Mouse (Mus musculus) bone marrow macrophage, adult 2 months (primary cell): Measurements from ENCODE around the gene Rae1. TPM values are rescaled to one million over a fixed set of nuclear protein-coding genes. Genes with fewer than 3 reads are reported as not detected.

Source experiments
- H3K27ac ChIP-seq: 2 replicates; pipeline ENCODE4 v1.5.1; 2012; ENCODE audit warnings: low read depth, low read length; ENCODE audit not compliant: insufficient read depth
- H3K4me1 ChIP-seq: 2 replicates; pipeline ENCODE4 v1.6.1; 2012; ENCODE audit warnings: low read length; ENCODE audit not compliant: control insufficient read depth, insufficient read depth
- H3K4me3 ChIP-seq: 2 replicates; pipeline ENCODE4 v1.5.1; 2012; ENCODE audit warnings: mild to moderate bottlenecking, low read length, moderate library complexity; ENCODE audit not compliant: insufficient read depth
- CTCF ChIP-seq: IDR thresholded peaks from 2 replicates; pipeline ENCODE4 v1.5.1; 2012; ENCODE audit warnings: low read depth, mild to moderate bottlenecking, low read length, moderate library complexity
- POLR2A ChIP-seq: IDR thresholded peaks from 2 replicates; pipeline ENCODE4 v1.6.1; 2012; ENCODE audit warnings: mild to moderate bottlenecking, low read depth, low read length, borderline replicate concordance
- polyA plus RNA-seq: library from polyadenylated mRNA; stranded (reverse); fragments of >200 nt; gene quantifications from 2 replicates; pipeline ENCODE4 v1.2.4, GENCODE M21; 2012; ENCODE audit not compliant: missing spikeins, insufficient read depth, insufficient read length

Gene Rae1
- polyA plus RNA-seq, 1 experiment: 28.4 TPM

DNA sequence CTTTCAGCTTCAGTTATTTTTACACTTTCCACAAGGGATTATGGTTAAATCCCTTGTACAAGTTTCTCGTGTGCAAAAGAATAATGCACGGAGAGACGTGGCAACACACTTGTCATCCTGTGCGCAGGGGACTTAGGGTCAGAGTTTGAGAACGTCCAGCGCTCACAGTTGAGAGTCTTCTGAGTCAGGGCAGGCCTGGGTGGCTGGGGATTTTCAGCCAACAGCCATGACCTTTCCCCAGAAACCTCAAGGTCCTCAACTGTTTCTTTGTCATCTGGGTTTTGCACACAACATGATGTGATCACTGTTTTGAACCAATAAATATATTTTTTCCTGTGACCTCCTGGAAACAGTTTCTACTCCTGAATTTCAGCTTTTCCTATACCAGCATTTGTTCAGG lies 9.8 kb upstream of the Rae1 start:
- no peak overlapping the region for H3K27ac ChIP-seq
- TF ChIP-seq POLR2A: no peak
- no peak for TF ChIP-seq CTCF
- no peak overlapping the region for H3K4me3 ChIP-seq
- H3K4me1 ChIP-seq: no peaks in the 10 kb centered on the region

DNA sequence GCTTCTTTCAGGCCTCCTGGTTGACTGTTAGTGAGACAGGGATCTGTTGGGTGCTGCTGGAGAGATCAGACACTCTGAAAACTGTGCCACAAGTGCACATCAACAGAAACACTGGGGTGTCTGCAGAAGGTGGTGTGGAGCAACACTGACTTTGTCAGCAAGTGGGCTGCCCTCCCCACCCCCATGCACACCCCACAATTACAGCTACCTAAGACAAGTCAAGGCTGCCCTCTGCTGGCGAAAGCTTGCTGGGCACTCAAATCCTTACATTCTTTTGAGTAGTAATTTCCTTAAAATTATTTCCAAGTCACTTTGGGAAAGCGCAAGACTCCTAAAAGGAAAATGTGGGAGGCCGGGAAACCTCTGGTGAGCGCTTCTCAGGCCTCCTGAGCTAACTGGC lies 3.7 kb upstream of the Rae1 start:
- Histone ChIP-seq H3K4me3 (no peak overlapping the region), H3K4me1 (peaks cover 2% of the 10 kb centered on the region), H3K27ac (no peak overlapping the region)
- peak; percentile 90 for TF ChIP-seq CTCF
- no peak for TF ChIP-seq POLR2A

DNA sequence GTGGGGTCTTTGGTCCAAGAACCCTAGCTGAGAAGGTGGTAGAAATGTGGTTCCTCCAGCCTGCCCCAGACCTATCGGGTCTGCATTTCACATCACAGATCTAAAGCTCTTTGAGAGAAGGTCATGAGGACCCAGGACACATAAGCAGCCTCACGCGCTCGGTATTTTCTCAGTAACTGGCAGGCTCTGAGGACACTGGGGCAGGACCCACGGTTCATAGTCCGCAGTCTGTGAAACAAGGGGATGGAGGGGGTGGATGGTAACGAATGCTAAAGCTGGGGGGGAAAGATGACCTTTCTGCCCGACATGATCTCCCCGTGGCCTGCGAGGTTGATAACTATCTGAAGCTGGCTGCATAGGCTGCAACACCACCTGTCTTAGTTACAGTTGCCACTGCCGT lies 2.2 kb upstream of the Rae1 start:
- peaks cover 11% of the 10 kb centered on the region for H3K4me1 ChIP-seq
- no peak overlapping the region for H3K4me3 ChIP-seq
- TF ChIP-seq CTCF: no peak
- no peak for TF ChIP-seq POLR2A
- H3K27ac ChIP-seq: no peak overlapping the region

DNA sequence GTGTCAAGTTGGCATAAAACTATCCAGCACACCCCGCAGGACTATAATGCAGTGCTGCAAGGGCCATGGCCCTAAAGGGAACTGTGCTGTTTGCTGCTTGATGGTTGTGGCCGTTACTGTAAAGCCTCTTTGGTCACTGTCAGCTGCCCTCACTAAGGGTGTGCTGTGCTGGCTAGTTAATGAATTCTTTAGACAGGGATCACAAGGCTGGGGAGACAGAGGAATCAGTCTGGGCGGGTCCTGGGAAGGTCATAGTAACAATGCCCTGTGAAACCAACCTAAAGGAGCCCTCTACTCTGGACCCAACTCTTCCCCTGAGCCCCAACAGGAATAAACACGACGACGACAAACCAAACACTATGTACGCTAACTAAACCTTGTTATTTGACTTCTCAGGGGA lies 1.4 kb upstream of the Rae1 start:
- TF ChIP-seq POLR2A (no peak), CTCF (no peak)
- H3K4me1 ChIP-seq: peaks cover 13% of the 10 kb centered on the region
- no peak overlapping the region for H3K4me3 ChIP-seq
- no peak overlapping the region for H3K27ac ChIP-seq

DNA sequence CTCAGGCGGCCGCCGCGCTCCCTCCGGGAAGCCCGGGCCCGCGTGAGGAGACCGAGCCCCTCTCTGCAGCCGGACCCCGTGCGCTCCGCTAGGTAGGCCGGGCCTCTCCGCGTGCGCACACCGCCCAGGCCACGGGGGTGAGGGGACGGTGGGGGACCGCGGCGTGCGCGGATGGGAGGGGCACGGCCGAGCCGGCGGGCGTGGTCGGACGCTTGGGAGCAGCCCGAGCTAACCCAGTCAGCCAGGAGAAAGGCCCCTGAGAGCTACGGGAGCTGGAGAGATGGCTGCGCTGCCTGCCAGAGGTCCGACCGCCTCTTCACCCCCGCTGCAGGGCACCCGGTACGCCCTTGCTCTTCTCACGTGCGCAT lies 352 bp downstream of the Rae1 start:
- TF ChIP-seq CTCF: no peak
- no peak for TF ChIP-seq POLR2A
- Histone ChIP-seq H3K27ac (peak overlapping the region; percentile 30), H3K4me3 (peak overlapping the region; percentile 69), H3K4me1 (peaks cover 15% of the 10 kb centered on the region)

DNA sequence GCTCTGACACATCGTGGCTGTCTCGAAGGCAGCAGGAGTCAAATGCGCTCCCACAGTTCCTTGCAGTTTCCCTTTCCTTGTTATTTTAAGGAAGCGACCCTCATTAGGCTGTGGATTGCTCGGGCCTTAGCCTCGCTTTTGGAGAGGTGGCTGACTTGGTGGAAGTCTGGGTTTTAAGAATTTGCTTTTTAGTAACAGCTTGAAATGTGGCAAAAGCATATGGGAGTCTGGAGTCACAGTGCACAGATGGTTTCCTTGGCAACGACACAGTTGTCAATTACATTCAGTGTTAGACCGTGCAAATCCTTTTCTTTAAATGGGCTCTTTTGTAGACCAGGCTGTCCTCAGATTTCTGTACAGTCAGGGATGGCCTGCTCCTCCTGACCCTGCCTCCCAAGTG lies 1.0 kb downstream of the Rae1 start:
- H3K4me1 ChIP-seq: peaks cover 15% of the 10 kb centered on the region
- peak overlapping the region; percentile 28 for H3K27ac ChIP-seq
- peak overlapping the region; percentile 69 for H3K4me3 ChIP-seq
- TF ChIP-seq POLR2A: no peak
- TF ChIP-seq CTCF: no peak

DNA sequence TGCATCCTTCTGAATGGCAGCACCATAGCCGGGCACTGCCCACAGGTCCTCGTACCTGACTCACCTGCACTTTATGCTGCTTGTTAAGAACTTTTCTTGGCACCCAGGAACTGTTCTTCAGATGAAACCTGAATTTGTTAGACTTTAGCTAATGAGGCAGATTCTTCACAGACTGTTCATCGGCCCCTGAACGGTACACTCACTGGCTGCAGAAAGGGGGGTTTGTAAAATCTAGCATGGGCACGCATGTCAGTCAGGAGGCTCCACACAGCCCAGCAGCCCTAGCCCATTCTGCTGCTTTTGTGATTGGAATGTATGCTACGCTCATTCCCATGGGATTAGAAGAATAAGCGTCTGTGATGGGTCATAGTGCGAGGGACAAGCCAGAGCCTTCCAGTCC lies 3.8 kb downstream of the Rae1 start:
- peaks cover 15% of the 10 kb centered on the region for H3K4me1 ChIP-seq
- H3K4me3 ChIP-seq: no peak overlapping the region
- no peak for TF ChIP-seq POLR2A
- no peak for TF ChIP-seq CTCF
- H3K27ac ChIP-seq: no peak overlapping the region

DNA sequence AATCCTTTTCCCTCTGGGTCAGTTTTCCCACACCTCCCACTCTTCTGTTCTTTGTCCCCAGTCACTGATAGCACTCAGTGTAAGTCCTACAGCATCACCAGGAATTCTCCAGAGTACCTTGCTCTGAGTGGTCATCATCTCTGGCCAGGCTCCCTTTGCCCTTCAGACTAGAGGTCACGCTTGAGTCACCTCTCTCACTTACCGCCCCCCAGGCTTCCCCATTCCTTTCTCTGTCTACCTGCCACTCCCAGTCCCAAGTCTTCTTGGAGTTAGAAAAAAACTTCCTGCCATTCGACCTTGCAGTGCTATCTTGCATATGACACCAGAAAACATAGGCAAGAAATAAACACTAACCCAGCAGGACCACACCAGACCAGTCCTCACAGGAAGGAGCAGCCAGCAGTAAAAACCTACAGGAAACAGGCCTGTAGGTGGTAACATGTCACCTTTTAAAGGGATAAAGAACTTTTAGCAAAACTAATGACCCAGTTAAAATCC lies 10.4 kb downstream of the Rae1 start:
- no peak overlapping the region for H3K4me3 ChIP-seq
- TF ChIP-seq CTCF (no peak), POLR2A (no peak)
- H3K4me1 ChIP-seq: no peaks in the 10 kb centered on the region
- no peak overlapping the region for H3K27ac ChIP-seq

DNA sequence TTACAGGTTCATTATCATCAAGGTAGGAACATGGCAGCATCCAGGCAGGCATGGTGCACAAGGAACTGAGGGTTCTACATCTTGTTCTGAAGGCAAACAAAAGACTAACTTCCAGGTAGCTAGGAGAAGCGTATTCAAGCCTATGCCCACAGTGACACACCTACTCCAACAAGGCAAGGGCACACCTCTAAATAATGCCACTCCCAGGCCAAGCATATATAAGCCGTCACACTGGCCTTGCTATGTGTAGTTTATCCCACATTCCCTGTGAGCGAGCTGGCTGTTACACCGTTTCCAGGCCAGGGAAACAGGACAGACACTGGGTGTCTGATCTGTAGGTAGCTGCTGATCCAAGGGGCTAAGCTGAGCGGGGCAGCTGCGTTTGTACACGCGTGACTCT lies 11.5 kb downstream of the Rae1 start:
- TF ChIP-seq CTCF: no peak
- TF ChIP-seq POLR2A: no peak
- no peak overlapping the region for H3K4me3 ChIP-seq
- H3K27ac ChIP-seq: no peak overlapping the region
- H3K4me1 ChIP-seq: no peaks in the 10 kb centered on the region

DNA sequence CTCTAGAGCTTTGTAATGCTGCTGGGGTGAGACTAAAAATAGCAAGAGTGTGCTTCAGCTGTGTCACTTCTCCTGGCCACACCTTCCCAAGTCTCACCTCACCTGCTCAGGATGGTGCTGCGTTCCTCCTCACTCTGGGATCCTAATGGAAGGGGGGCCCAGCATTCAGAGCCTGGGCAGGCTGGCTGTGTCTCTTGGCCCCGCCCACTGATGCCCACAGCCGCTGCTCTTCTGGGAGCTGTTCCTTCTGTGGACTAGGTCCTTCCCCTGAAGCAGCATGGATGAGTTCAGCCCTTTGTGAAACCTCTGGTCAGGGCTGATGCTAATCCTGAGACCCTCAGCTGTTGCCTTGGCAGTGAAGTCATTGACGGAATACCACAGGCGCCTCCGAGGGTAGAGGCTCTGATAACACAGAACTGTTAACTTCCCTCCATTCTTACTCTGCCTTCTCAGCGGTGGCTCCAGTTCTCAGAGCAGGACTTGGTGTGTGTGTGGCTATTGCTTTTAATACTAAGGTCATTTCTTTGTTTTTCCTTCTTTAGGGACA lies 14.9 kb downstream of the Rae1 start:
- no peak overlapping the region for H3K4me3 ChIP-seq
- H3K27ac ChIP-seq: no peak overlapping the region
- TF ChIP-seq CTCF: no peak
- no peak for TF ChIP-seq POLR2A
- H3K4me1 ChIP-seq: peaks cover 11% of the 10 kb centered on the region

DNA sequence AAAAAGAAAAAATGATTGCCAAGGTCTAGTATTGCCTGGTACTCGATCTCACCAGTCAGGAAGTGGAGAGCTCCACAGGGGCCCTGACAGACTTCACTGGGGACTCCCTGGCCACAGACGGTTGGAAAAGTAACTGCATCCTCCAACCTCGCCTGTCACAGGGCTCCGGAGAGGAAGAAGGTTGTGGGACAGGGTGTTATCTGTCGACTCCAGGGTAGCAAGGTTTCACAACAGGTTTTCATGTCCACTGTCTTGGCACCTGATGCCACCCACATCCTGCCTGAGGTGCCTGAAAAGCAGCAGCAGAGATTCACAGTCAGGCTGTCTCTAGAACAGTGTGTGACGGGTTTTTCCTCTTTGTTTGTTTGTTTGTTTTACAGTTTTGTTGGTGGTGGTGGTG lies 18.0 kb downstream of the Rae1 start:
- H3K4me1 ChIP-seq: peaks cover 12% of the 10 kb centered on the region
- H3K27ac ChIP-seq: no peak overlapping the region
- H3K4me3 ChIP-seq: no peak overlapping the region
- TF ChIP-seq POLR2A (no peak), CTCF (no peak)
